Mouse (Mus musculus) heart, postnatal 0 days (tissue): ENCODE measurements around the gene Nfe2l3.

Experiments used
- CTCF ChIP-seq: IDR thresholded peaks from 2 replicates; pipeline ENCODE4 v1.5.1; 2016; ENCODE audit warnings: antibody characterized with exemption, control low read depth, low read depth
- EP300 ChIP-seq: IDR thresholded peaks from 2 replicates; pipeline ENCODE4 v1.6.1; 2016; ENCODE audit warnings: antibody characterized with exemption, low read depth

- no peak for TF ChIP-seq CTCF
- no peak for TF ChIP-seq EP300
Measured at GRCm38 (mm10) chr6:51438826-51439330, 6.4 kb downstream of the Nfe2l3 start.
